Mouse (Mus musculus) forebrain, embryonic 13.5 days (tissue): ENCODE results near the gene Lrba. TPM values are rescaled to one million over a fixed set of nuclear protein-coding genes. Genes with fewer than 3 reads are reported as not detected.

Source experiments
- ATAC-seq: fragments of 200-750 bp; cut with Nextera tagmentation; 2 replicates; pipeline ENCODE4 v1.8.0; 2017
- H3K27ac ChIP-seq: fragments of 300-500 bp; sonication (generic); 2 replicates; pipeline ENCODE4 v1.5.1; 2015; ENCODE audit warnings: inconsistent platforms, mild to moderate bottlenecking, moderate library complexity
- H3K27me3 ChIP-seq: fragments of 300-500 bp; sonication (generic); 2 replicates; pipeline ENCODE4 v1.6.1; 2015; ENCODE audit warnings: mild to moderate bottlenecking, inconsistent platforms
- H3K36me3 ChIP-seq: fragments of 300-500 bp; sonication (generic); 2 replicates; pipeline ENCODE4 v1.6.1; 2015; ENCODE audit warnings: mild to moderate bottlenecking, inconsistent platforms; ENCODE audit not compliant: poor library complexity, severe bottlenecking
- H3K4me1 ChIP-seq: fragments of 300-500 bp; sonication (generic); 2 replicates; pipeline ENCODE4 v1.6.1; 2015; ENCODE audit warnings: inconsistent platforms
- H3K4me2 ChIP-seq: fragments of 300-500 bp; sonication (generic); 2 replicates; pipeline ENCODE4 v1.6.1; 2015; ENCODE audit warnings: inconsistent platforms, mild to moderate bottlenecking, moderate library complexity
- H3K4me3 ChIP-seq: fragments of 300-500 bp; sonication (generic); 2 replicates; pipeline ENCODE4 v1.5.1; 2015; ENCODE audit warnings: mild to moderate bottlenecking, inconsistent platforms
- H3K9ac ChIP-seq: fragments of 300-500 bp; sonication (generic); 2 replicates; pipeline ENCODE4 v1.6.1; 2015; ENCODE audit warnings: mild to moderate bottlenecking, inconsistent platforms
- H3K9me3 ChIP-seq: fragments of 300-500 bp; sonication (generic); replicated peaks from 2 replicates; pipeline ENCODE4 v1.6.1; 2016; ENCODE audit warnings: inconsistent platforms
- WGBS: fragments of 180-500 bp; shearing (Covaris S2); methylation state at CpG from one replicate; pipeline ENCODE4 v1.1.7; 2015; 5-methylcytosine and 5-hydroxymethylcytosine counted together
- polyA plus RNA-seq: library from polyadenylated mRNA; unstranded; fragments of >200 nt; fragmentation: Nextera tagmentation; extraction: Ambion mirVana; gene quantifications from 2 replicates; pipeline ENCODE4 v1.2.1, GENCODE M21; 2015

Lrba gene
- polyA plus RNA-seq, 1 experiment from 2014 or later = 2.1 TPM

DNA sequence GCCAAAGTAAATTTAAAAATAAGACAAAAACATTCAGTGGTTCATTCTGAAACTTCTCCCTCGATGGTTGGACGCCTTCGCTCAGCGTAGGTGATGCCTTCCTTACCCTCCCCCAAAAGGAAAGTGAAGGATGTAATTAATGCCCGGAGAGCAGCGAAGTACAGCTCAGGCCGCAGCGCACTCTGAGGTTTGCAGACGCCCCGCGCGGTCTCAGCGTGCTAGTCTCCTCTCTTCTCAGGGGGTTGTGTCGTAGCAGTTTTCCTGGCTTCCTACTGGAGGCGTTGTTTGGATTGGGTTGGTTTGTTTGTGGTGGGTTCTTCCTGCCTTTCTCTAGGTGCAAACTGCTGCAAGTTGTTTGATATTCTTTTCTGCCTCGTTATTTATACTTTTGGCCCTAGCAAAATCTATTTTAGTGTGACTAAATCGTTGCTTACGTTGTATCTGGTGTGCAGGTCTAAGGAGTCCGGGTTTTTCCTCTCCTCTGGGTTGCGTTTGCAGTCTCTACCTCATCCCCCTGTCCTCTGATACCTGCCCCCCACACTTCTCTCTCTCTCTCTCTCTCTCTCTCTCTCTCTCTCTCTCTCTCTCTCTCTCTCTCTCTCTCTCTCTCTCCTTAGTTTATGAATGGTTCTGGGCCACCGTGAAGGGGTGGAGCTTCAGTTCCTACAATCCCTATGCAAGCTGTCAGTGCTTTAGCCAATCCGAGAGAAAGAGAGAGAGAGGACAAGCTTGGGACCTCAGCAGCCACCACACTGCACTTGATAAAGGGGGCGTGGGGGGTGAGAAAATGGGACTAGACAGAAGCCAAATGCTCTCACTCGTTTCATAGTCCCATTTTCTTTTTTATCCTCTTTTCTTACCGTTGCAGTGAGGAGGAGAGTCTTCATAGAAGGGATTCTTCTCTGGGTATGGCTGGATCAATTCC, 323.9 kb downstream of the Lrba start, which contains the start of gene Mab21l2:
Gene Mab21l2, minus strand, starts transcription at position 539 of the 925 bp plus-strand sequence.
- H3K9me3 ChIP-seq = no peaks in the 10 kb centered on the region
- H3K4me3 ChIP-seq = peak within 1 kb of the TSS; percentile 37
- H3K27me3 ChIP-seq = peaks cover 76% of the 10 kb centered on the region
- H3K36me3 ChIP-seq = no peaks in the 10 kb centered on the region
- H3K27ac ChIP-seq = no peak within 1 kb of the TSS
- WGBS = 1% methylated on average over 25 of the region's 25 CpGs
- peak within 1 kb of the TSS; percentile 58 for H3K4me2 ChIP-seq
- H3K4me1 ChIP-seq = peaks cover 21% of the 10 kb centered on the region
- peak; percentile 61; the same call in 1 of the 2 replicates for ATAC-seq
- no peak within 1 kb of the TSS for H3K9ac ChIP-seq

DNA sequence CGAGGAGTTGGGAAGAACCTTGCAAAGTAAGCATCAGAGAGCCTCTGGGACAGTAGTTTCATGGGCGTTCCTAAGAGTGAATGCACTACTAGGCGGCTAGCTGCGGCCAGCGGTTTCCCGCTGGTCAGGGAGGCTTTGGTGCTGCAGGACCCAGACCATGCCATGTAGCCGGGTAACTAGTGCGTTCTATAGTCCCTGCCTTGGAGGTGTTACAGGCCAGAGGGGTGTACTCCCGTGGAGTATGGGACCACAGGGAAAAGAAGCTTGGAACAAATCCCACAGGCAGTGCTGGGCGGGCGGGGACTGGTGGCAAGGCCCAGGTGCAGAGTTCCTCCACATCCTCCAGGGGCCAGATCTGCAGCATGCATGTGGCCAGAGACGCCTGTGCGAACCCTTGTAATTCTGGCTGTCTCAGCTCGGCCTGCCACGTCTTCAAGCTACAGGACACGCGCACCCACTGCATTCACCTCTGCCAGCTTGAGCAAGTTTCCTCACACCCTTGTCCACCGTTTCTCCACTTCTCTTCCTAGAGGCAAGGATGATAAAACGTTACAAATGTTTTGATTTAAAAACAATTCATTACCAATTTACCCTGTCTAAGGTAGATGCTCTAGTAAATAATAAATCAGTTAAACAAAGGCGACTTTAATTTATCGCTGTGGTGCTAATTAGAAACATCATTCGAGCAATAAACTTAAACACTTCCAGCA, 326.0 kb downstream of the Lrba start:
- no peak for ATAC-seq
- no peaks in the 10 kb centered on the region for H3K36me3 ChIP-seq
- no peak overlapping the region for H3K4me3 ChIP-seq
- no peak overlapping the region for H3K9ac ChIP-seq
- 2% methylated on average over 22 of the region's 22 CpGs for WGBS
- no peaks in the 10 kb centered on the region for H3K9me3 ChIP-seq
- H3K4me2 ChIP-seq = 0 out of 2 replicates have a peak overlapping the region, but pooled peaks have one; percentile 6
- H3K4me1 ChIP-seq = peaks cover 21% of the 10 kb centered on the region
- no peak overlapping the region for H3K27ac ChIP-seq
- peaks cover 82% of the 10 kb centered on the region for H3K27me3 ChIP-seq

DNA sequence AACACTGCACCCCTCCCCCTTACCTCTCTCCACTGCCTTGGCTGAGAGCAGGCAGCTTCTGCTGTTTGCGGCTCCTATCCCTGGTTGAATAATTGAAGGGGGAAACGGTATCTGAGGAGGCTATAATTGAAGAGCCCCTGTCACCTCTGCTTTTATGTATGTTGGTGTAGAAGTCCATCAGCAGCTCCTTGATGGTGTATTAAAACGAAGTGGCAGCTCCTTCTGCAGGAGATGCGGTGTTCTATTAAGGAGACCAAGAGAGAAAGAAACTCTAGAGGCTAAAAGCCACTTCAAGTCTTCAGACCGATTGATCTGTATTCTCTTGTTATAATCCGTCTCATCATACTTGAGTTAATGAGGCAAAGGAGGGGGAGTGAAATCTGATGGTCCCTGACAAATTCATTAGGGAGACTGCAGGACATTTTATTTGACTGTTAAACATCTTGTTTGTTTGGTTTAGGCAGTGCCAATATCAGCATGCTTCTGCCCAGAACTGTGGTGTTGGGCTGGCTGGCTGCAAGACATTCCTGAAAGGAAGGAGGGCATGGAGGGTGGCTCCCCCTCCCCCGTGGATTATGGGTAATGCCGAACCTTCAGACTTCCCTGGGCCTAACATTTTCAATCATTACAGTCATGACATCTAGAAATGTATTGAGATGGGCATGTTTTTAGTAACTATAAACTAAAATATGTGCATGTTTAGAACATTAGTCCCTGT, 326.7 kb downstream of the Lrba start:
- ATAC-seq = no peak
- Histone ChIP-seq H3K4me3 (no peak overlapping the region), H3K9me3 (no peaks in the 10 kb centered on the region), H3K9ac (no peak overlapping the region), H3K27me3 (peaks cover 85% of the 10 kb centered on the region), H3K4me2 (no peak overlapping the region), H3K36me3 (no peaks in the 10 kb centered on the region), H3K27ac (no peak overlapping the region), H3K4me1 (peaks cover 21% of the 10 kb centered on the region)
- 3% methylated on average over 8 of the region's 8 CpGs for WGBS

DNA sequence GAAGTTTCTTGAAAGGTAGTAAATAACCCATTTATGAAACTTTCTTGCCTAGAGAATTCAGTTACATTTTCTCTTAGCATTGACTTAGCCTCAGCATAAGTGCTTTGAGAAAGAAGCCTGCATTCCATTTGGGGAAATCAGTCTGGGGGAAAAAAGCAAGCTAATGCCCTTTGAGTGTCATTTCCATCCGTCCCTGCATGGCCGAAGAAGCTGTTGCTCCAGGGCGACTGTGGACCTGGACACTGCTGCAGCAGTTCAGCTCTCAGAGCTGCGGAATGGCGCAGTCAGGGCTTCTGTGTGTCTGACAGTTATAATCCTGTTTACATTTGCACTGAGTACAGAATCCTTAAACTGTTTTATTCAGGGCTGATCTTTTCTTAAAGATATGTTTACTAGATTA, 327.7 kb downstream of the Lrba start:
- no peak for ATAC-seq
- Histone ChIP-seq H3K4me2 (no peak overlapping the region), H3K9me3 (no peaks in the 10 kb centered on the region), H3K4me3 (no peak overlapping the region), H3K36me3 (no peaks in the 10 kb centered on the region), H3K27ac (no peak overlapping the region), H3K27me3 (peaks cover 85% of the 10 kb centered on the region), H3K9ac (no peak overlapping the region), H3K4me1 (peaks cover 11% of the 10 kb centered on the region; the same call in 1 of the 2 replicates)
- WGBS = 14% methylated on average over 5 of the region's 5 CpGs

DNA sequence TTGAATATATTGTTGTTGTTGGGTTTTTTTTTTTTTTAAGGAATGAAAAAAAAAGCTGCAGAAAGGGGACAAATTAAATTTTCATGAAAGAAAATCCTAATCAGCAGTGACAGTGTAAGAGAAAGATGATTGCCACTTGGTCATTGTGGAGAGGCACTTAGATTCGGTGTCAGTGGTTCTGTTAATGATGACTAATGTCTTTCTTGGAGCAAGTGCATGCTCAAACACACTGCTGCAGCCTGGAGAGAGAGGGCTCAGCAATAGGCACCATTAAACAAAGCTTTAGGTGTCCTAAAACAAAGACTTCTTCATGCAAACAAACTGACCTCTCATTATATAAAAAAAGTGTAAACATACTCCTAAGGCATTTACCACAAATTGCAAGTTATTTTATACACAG, 334.5 kb downstream of the Lrba start:
- Histone ChIP-seq H3K4me1 (peaks cover 3% of the 10 kb centered on the region; the same call in 1 of the 2 replicates), H3K9me3 (no peaks in the 10 kb centered on the region), H3K27me3 (peaks cover 73% of the 10 kb centered on the region), H3K4me3 (no peak overlapping the region), H3K9ac (no peak overlapping the region), H3K36me3 (no peaks in the 10 kb centered on the region), H3K4me2 (no peak overlapping the region), H3K27ac (no peak overlapping the region)
- WGBS = 41% methylated on average over 1 of the region's 1 CpGs
- no peak for ATAC-seq

DNA sequence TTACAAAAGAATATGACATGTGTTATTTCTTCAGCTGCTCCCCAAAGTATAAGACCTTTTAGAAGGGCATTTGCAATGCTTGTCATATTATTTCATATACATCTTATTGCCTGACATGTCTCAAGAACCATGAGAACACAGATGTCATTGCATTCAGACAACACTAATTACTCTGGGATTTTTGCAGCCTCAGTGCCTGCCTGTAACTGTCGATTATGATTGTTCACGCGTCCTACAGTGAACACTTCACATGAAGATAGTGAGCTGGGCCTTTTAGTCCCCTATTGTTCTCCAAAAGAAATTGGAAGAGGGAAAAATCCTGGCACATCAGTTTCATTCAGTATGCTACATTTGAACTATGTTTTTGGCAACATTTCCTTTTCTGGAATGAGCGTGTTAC, 335.2 kb downstream of the Lrba start:
- ATAC-seq = no peak

DNA sequence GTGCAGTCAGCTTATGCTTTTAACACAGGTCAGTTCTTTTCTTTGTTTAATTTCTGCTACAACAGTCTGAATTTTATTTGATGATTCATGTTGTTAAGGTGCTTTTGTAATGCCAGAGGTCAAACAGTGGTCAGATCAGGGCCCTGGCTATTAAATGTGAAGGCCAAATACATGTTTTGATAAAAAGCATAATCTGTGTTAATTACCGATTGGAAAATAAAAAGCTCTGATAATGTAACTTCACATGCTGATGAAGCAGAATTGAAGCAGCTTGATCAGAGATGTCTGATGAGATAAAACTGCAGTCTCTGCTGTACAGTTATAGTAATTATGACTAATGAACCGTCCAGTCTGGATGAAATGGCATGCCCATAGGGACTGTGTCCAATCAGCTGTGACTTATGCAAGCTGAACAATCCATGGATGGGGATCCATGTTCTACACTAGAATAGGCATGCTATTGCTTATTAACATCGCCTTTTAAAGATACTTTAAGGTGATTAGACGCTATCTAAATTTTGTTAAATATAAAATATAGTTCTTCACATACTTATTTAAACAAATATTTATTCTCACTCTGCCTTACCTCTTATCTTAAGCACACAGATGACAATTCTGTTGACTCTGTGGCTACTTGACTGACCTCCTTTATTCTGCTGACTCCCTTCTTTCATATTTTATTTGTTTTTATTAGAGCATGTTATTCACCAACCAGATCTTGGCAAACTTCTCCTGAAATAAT, 336.0 kb downstream of the Lrba start:
- Histone ChIP-seq H3K4me2 (no peak overlapping the region), H3K27me3 (peaks cover 71% of the 10 kb centered on the region), H3K9ac (no peak overlapping the region), H3K4me1 (peaks cover 3% of the 10 kb centered on the region; the same call in 1 of the 2 replicates), H3K4me3 (no peak overlapping the region), H3K36me3 (no peaks in the 10 kb centered on the region), H3K27ac (no peak overlapping the region), H3K9me3 (no peaks in the 10 kb centered on the region)
- WGBS = 84% methylated on average over 4 of the region's 4 CpGs
- no peak for ATAC-seq

More for the DNA sequence above, 335.2 kb downstream of the Lrba start:
- H3K27ac ChIP-seq = no peak overlapping the region
- H3K4me2 ChIP-seq = no peak overlapping the region
- peaks cover 3% of the 10 kb centered on the region; the same call in 1 of the 2 replicates for H3K4me1 ChIP-seq
- H3K27me3 ChIP-seq = peaks cover 72% of the 10 kb centered on the region
- no peaks in the 10 kb centered on the region for H3K9me3 ChIP-seq
- WGBS = 68% methylated on average over 4 of the region's 4 CpGs
- no peaks in the 10 kb centered on the region for H3K36me3 ChIP-seq
- H3K9ac ChIP-seq = no peak overlapping the region
- H3K4me3 ChIP-seq = no peak overlapping the region

DNA sequence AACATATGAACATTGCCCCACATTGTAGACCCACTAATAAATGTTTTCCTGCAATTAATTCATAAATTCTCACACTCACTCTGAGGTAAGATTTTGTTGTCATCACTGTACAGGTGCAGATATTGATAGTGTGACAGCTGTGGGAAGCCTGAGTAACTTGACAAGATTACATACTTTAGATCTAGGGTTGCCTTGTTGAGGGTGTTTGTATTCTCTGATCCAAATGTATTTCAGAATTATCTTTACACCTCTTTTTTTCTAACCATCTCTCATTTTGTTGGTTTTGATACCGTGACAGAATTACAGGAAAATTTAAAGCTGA, 336.5 kb downstream of the Lrba start:
- no peak overlapping the region for H3K4me3 ChIP-seq
- 86% methylated on average over 1 of the region's 1 CpGs for WGBS
- no peak overlapping the region for H3K27ac ChIP-seq
- H3K9me3 ChIP-seq = no peaks in the 10 kb centered on the region
- no peaks in the 10 kb centered on the region for H3K36me3 ChIP-seq
- H3K4me2 ChIP-seq = no peak overlapping the region
- H3K27me3 ChIP-seq = peaks cover 69% of the 10 kb centered on the region
- peaks cover 3% of the 10 kb centered on the region; the same call in 1 of the 2 replicates for H3K4me1 ChIP-seq
- no peak overlapping the region for H3K9ac ChIP-seq
- ATAC-seq = no peak

DNA sequence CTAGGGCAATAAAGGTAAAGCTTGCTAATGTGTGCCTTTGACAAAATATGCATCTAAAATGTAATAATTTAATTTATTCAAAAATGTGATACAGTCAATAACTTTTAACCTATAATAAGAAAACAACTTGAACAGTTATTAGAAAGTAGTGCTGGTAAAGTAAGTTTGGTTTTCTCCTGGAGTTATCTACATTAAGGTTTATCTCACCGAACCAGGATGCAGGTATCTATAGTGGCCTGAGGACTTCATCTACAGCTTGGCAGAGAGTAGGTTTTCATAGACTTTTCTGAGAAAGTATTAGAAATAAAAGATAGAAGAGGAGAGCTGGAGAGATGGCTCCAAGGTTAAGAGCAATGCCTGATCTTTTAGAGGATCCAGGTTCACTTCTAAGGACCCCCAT, 336.9 kb downstream of the Lrba start:
- Histone ChIP-seq H3K4me3 (no peak overlapping the region), H3K27me3 (peaks cover 69% of the 10 kb centered on the region), H3K27ac (no peak overlapping the region), H3K9ac (no peak overlapping the region), H3K9me3 (no peaks in the 10 kb centered on the region), H3K4me1 (peaks cover 3% of the 10 kb centered on the region; the same call in 1 of the 2 replicates), H3K4me2 (no peak overlapping the region), H3K36me3 (no peaks in the 10 kb centered on the region)
- no peak for ATAC-seq
- 98% methylated on average over 1 of the region's 1 CpGs for WGBS

DNA sequence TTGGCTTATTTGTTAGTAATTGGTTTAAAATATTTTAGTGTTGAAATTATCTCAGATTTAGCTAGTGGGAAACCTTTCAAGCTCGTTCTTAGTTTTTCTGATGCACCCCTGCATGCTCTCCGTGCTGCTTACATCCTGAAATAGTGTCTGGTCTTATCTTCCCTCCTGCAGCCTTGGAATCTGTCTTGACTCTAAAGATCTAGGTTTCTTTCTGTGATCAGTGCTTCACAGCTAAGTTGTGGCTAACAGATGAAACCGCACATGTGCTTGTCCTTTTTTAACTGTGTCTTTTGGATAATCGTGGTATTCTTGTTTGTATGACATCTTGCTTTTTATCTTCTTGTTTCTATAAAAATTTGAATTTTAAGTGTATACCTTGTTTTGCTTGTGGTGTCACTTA, 342.8 kb downstream of the Lrba start:
- Histone ChIP-seq H3K36me3 (no peaks in the 10 kb centered on the region), H3K27me3 (peaks cover 68% of the 10 kb centered on the region), H3K4me3 (no peak overlapping the region), H3K9ac (no peak overlapping the region), H3K4me2 (no peak overlapping the region), H3K27ac (no peak overlapping the region), H3K4me1 (no peaks in the 10 kb centered on the region), H3K9me3 (no peaks in the 10 kb centered on the region)
- 83% methylated on average over 4 of the region's 4 CpGs for whole genome bisulfite sequencing
- ATAC-seq = no peak

DNA sequence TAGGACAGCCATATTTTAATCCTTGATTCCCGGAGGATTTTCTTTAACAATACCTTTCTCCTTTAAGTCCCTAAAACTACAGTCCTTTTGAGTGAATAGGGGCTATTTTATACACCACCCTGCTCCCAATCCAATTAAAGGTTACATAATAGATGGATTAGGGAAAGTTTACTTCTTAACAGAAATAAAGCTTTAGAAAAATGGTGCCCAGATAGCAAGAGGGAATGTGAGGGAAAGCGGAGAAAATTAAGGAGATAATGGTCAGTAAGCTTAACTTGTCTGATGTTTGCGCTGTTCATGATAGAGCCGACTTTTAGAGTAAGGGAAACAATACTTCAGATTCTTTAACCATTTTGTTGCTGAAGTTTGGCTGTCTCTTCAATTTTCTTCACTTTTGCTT, 347.0 kb downstream of the Lrba start:
- Histone ChIP-seq H3K27me3 (peaks cover 67% of the 10 kb centered on the region), H3K27ac (no peak overlapping the region), H3K9ac (no peak overlapping the region), H3K4me3 (no peak overlapping the region), H3K9me3 (no peaks in the 10 kb centered on the region), H3K4me1 (no peaks in the 10 kb centered on the region), H3K4me2 (no peak overlapping the region), H3K36me3 (no peaks in the 10 kb centered on the region)
- no peak for ATAC-seq
- WGBS = 1% methylated on average over 4 of the region's 4 CpGs
